Mouse (Mus musculus) retina, postnatal 1 day (tissue): ENCODE data around the gene Klhl5.

Experiments used
- DNase-seq: peaks from one replicate; pipeline ENCODE4 v3.0.0-alpha.2; 2012

Gene Klhl5

GRCm38 (mm10) chr5:65204726-65205125, 97.4 kb downstream of the Klhl5 start:
- DNase-seq = no peak

- peak; percentile 66 for DNase-seq
These were observed 106.0 kb downstream of the Klhl5 start for GRCm38 (mm10) chr5:65213321-65213720.
